Mouse (Mus musculus) erythroid progenitor cell, adult 5-6 weeks (primary cell): ENCODE results near the gene Kcnb1. TPM values are rescaled to one million over a fixed set of nuclear protein-coding genes. Genes with fewer than 3 reads are reported as not detected.

Experiments
- ATAC-seq: replicated peaks from 2 replicates; pipeline ENCODE4 v1.8.0; 2016; ENCODE audit warnings: moderate number of reproducible peaks, mild to moderate bottlenecking, moderate TSS enrichment, inconsistent platforms; ENCODE audit not compliant: poor library complexity, low FRiP score, severe bottlenecking
- total RNA-seq, 2 experiments: library from RNA; stranded (forward) in 1 of 2; stranded (reverse) in 1 of 2; fragments of 150-400 nt in 1 of 2; fragments of 186-747, 209-891 nt in 1 of 2; gene quantifications; 2 replicates each; pipeline versions ENCODE4 v1.2.3 to v1.2.4; 2015 to 2017; ENCODE audit warnings: low replicate concordance in 2 of 2

Kcnb1 gene
- total RNA-seq, 2 experiments from 2014 or later: not detected

GRCm38 (mm10) chr2:167139801-167140269 is 50.1 kb downstream of the Kcnb1 start:
- ATAC-seq: no peak

GRCm38 (mm10) chr2:167138611-167139010 is 51.3 kb downstream of the Kcnb1 start:
- no peak for ATAC-seq

DNA sequence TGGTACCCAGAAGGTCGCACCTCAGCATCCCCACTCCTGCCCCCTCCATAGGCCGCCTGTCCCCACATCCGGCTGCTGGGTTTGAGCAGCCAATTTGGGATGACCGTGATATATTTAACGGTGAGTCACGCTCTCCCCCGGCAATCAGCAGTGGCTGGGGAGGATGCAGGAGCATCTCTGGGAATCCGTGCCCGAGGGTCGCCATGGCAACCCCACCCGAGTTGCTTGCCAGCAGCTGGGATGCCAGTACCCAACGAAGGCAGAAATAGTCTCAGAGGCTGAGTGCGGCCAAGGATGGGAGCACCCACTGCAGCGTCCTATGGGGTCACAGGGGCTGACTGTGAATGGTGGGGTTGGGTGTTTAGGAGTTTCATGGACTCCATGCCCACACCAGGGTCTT is 53.0 kb downstream of the Kcnb1 start:
- no peak for ATAC-seq

- ATAC-seq: no peak
Measured at GRCm38 (mm10) chr2:167132041-167132440, 57.9 kb downstream of the Kcnb1 start.

GRCm38 (mm10) chr2:167130050-167130770 is 59.7 kb downstream of the Kcnb1 start:
- ATAC-seq: no peak

- ATAC-seq: no peak
Measured at GRCm38 (mm10) chr2:167129608-167129955, 60.4 kb downstream of the Kcnb1 start.

DNA sequence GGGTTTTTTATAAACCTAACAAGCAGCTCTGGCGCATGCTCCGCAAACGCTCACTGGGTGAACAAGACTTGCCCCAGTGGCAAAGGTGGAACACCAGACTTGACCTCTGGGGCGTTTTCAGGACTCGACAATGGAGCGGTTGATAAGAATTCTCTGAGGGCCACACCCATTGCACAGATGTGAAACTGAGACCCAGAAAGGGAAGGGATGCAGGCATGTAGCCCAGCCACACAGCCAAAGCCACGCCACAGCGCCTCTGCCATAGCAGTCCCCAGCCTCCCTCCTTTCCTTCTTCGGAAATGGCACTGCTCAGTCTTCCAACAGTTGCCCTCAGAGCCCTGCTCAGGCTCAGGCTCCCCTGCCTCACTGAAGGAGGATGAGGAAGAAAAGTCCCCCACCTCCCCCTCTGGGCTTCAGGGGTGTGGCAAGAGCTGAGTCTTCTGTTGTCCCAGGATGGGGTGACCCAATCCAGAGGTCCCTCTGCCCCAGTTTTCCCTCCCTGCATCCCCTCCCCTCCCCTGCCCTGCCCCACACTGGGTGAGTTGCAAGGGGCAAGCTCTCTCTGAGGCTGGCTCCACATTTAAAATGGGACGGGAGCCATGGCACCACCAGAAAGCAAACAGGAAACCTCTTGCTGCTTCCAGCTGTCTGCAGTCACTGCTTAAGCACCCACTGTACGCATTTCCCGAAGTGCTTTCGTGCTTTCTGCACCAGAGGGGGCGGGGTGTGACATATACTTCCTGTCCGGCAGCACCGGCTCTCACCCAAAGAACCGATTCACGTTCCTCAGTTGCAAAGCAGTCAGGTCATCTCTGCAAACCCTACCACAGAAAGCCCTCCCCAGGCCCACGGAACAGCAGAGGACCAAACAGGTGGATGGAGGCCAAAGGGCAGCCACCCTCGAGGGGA is 61.0 kb downstream of the Kcnb1 start:
- ATAC-seq: no peak

- ATAC-seq: no peak
Measured at GRCm38 (mm10) chr2:167127404-167127803, 62.6 kb downstream of the Kcnb1 start.

DNA sequence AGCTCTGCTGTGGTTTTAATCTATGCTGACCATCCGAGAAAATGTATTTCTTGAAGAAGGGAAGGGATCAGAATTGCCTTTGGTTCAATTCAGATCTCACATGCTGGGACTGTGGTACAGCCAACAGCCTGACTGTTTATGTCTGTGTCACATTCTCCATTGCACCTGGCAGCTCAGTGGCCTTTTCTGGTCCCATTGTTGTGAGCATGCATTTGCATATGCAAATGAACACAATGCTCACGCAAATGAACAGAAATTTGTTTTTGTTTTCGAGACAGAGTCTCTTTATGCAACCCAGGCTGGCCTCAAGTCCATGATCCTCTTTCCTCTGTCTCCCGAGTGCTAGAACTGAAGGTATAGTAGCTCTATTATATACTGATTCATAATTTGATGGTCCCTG is 64.2 kb downstream of the Kcnb1 start:
- ATAC-seq: no peak

DNA sequence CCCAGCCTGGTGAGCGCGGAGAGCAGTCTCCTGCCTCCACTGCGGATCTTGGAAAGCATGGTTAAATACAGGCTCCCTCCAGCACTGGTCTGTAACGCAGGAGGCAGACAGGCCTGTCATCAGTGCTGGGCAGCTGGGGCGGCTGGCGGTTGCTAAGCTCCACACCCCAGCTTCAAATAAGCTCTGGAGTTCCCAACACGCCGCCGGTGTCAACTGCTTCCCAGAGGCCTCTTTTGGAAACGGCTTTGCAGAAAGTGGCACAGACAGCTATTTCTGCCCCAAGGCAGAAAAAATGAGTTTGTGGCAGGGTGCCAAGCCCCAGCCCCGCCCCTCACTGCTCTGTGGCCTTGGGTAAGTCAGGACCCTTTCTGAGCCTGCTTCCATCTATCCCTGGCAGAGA is 66.0 kb downstream of the Kcnb1 start:
- ATAC-seq: no peak

- no peak for ATAC-seq
Measured at GRCm38 (mm10) chr2:167122737-167123136, 67.2 kb downstream of the Kcnb1 start.

DNA sequence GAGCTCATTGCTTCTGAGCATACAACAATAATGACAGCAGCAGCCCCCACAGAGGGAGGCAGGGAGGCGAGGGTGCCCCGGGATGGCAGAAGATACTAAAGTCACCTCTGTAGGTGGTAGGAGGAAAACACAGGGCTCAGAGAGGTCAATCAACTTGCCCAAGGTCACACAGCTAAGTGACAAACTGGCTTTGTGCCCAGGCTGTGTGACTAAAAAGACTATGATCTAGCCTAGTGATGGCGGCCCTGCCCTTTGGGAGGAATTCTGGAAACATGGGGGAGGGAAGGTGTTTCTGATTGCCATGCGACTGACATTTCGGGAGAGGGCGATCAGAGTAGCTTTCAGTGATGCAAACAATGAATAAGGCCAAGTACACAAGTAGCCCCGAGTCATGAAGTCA is 68.0 kb downstream of the Kcnb1 start:
- no peak for ATAC-seq

- no peak for ATAC-seq
Measured at GRCm38 (mm10) chr2:167121228-167121627, 68.7 kb downstream of the Kcnb1 start.

DNA sequence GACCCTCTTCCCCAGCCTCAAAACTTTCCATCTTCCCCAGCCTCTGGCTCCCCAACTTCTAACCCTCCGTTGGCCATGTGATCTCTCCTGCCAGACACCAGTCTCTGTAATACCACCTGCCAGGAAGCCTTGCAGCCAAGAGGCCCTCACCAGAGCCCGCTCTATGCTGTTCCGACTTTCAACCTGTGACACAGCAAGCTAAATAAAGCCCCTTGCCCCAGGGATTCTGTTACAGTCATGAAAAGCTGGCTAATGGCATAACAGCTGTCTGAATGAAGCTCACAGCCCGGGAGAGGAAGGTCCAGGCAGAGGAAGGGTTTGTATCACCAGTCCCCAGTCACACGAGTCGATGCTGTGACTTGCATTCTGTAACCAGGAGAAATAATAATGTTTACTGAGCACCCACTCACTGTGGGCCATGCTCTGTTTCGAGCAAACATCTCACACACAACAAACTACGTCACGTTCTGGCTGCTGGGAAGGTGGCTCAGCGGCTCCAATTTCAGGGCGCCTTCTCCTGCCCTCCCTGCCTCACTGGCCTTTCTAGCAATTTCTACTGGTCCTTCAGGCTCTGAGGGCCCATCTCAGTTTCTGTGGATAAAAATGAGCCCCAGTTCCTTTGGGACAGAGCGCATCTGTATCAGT is 69.6 kb downstream of the Kcnb1 start:
- ATAC-seq: no peak

- no peak for ATAC-seq
Measured at GRCm38 (mm10) chr2:167118046-167118445, 71.9 kb downstream of the Kcnb1 start.

- ATAC-seq: peak; percentile 68
Measured at GRCm38 (mm10) chr2:167112737-167113136, 77.2 kb downstream of the Kcnb1 start.

DNA sequence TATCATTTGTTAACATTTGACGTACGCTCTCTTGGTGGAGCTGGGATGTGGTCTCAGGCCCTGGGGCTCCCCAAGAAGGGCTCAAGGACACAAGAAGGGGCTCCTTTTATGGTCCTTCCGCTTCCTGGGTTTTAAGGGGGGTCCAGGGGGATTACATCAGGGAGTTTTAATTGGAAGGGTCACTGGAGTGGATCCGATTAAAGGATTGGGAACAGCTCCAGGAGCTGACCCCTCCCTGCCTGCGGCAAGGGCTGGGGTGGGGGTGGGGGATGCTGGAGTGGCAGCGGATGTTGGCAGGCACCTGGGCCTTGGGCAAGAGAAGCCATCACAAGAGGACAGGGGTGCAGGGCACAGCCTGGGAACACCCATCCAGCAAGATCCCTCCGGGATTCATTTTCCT is 77.7 kb downstream of the Kcnb1 start:
- ATAC-seq: no peak

- no peak for ATAC-seq
Measured at GRCm38 (mm10) chr2:167109506-167109905, 80.4 kb downstream of the Kcnb1 start.

- ATAC-seq: no peak
Measured at GRCm38 (mm10) chr2:167103546-167103945, 86.4 kb downstream of the Kcnb1 start.

- ATAC-seq: peak; percentile 71
Measured at GRCm38 (mm10) chr2:167101743-167102441, 88.1 kb downstream of the Kcnb1 start.
